Mouse (Mus musculus): ENCODE measurements around the gene Ly6g5c.

DNA sequence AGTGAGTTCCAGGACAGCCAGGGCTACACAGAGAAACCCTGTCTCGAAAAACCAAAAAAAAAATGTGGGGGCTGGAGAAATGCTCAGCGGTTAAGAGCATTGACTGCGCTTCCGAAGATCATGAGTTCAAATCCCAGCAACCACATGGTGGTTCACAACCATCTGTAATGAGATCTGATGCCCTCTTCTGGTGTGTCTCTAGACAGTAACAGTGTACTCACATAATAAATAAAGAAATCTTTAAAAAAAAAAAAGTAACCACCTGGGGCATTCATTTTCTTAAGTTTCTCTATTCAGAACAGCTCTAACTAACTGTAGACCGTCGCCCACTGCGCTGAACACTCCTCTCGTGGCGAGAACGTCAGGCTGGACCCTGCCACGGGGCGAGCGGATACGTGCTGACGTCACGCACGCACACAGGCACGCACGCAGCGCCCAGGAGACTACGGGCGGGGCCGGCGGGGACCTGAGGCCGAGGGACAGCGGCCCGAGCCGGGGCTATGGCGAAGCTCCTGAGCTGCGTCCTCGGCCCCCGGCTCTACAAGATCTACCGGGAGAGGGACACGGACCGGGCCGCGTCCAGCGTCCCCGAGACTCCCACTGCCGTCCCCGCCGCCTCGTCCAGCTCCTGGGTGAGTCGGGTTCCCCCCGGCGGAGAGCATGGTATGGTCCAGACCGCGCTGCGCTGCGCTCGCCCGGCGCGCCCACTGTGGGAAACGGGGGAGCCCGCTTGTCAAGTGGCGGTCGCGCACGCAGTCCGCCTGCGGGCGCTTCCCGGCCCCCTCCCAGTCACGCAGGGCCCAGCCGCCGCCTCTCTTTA is 19.0 kb upstream of the Ly6g5c start, which contains the start of gene Abhd16a:
- TF ChIP-seq CTCF (conservative IDR thresholded peaks at IDR 0.05; ENCODE audit: insufficient read depth, insufficient read length, low read depth, low read length) (no peak), POLR2A (IDR thresholded peaks at IDR 0.05; ENCODE audit: low read depth, low read length) (peak; percentile 59)

Data from kidney, adult 2 months (tissue).